ENCODE assay signal across 9 mouse cellular contexts in genomic region chr7:105515178-105515577, GRCm38 (mm10). TPM values are rescaled to one million over a fixed set of nuclear protein-coding genes. Genes with fewer than 3 reads are reported as not detected.
DNase-seq lines count a peak whose midpoint lies in the region; ATAC-seq and TF ChIP-seq lines count a peak whose summit lies in the region.
"Had no signal": no experiment of that assay in that cellular context is flagged by ENCODE, and none has a peak within 500 bp of the region (broad histone marks: within the 10 kb centered on the region; RNA-seq: fewer than 3 reads in every experiment).

No protein-coding gene starts in this region.

- no peaks in the 10 kb centered on the region for H3K79me2 ChIP-seq in heart, adult 2 months (replicated peaks; ENCODE audit: control insufficient read depth, insufficient read depth, low read length)

- H3K9ac ChIP-seq in heart, adult 2 months (ENCODE audit: low read depth, low read length): no peak overlapping the region
- no peak overlapping the region for H3K9ac ChIP-seq in forebrain, embryonic 12.5 days
- no peak overlapping the region for H3K9ac ChIP-seq in midbrain, embryonic 15.5 days
- H3K9ac ChIP-seq: stomach, embryonic 15.5 days had no signal

- H3K4me2 ChIP-seq in forebrain, embryonic 12.5 days: no peak overlapping the region
- no peak overlapping the region for H3K4me2 ChIP-seq in midbrain, embryonic 15.5 days
- H3K4me2 ChIP-seq: stomach, embryonic 15.5 days had no signal

- no peak overlapping the region for H3K27ac ChIP-seq in heart, adult 2 months
- no peak overlapping the region for H3K27ac ChIP-seq in heart, embryonic 10.5 days
- no peak overlapping the region for H3K27ac ChIP-seq in forebrain, embryonic 12.5 days
- no peak overlapping the region for H3K27ac ChIP-seq in midbrain, embryonic 15.5 days
- H3K27ac ChIP-seq: stomach, embryonic 15.5 days had no signal

- TF ChIP-seq CTCF in heart, adult 2 months (IDR thresholded peaks at IDR 0.05): peak; percentile 100

- H3K9me3 ChIP-seq in heart, embryonic 10.5 days: no peaks in the 10 kb centered on the region
- H3K9me3 ChIP-seq in forebrain, embryonic 12.5 days: no peaks in the 10 kb centered on the region
- H3K9me3 ChIP-seq in midbrain, embryonic 15.5 days: no peaks in the 10 kb centered on the region
- H3K9me3 ChIP-seq: stomach, embryonic 15.5 days had no signal

- no peaks in the 10 kb centered on the region for H3K4me1 ChIP-seq in heart, adult 2 months (ENCODE audit: control insufficient read depth, insufficient read depth, low read length)
- peaks cover 2% of the 10 kb centered on the region; the same call in 1 of the 2 replicates for H3K4me1 ChIP-seq in heart, embryonic 10.5 days
- peaks cover 8% of the 10 kb centered on the region; the same call in 1 of the 2 replicates for H3K4me1 ChIP-seq in forebrain, embryonic 12.5 days
- H3K4me1 ChIP-seq in midbrain, embryonic 15.5 days: peaks cover 14% of the 10 kb centered on the region
- H3K4me1 ChIP-seq: stomach, embryonic 15.5 days had no signal

- no peak overlapping the region for H3K4me3 ChIP-seq in heart, adult 2 months
- H3K4me3 ChIP-seq in heart, embryonic 10.5 days: no peak overlapping the region
- no peak overlapping the region for H3K4me3 ChIP-seq in forebrain, embryonic 12.5 days (replicated peaks)
- no peak overlapping the region for H3K4me3 ChIP-seq in midbrain, embryonic 15.5 days
- H3K4me3 ChIP-seq: stomach, embryonic 15.5 days had no signal

- no peaks in the 10 kb centered on the region for H3K36me3 ChIP-seq in heart, adult 2 months (ENCODE audit: control insufficient read depth, insufficient read depth, low read length)
- H3K36me3 ChIP-seq in heart, embryonic 10.5 days: no peaks in the 10 kb centered on the region
- no peaks in the 10 kb centered on the region for H3K36me3 ChIP-seq in forebrain, embryonic 12.5 days (replicated peaks)
- no peaks in the 10 kb centered on the region for H3K36me3 ChIP-seq in midbrain, embryonic 15.5 days (replicated peaks)
- H3K36me3 ChIP-seq: stomach, embryonic 15.5 days had no signal

- TF ChIP-seq POLR2A in heart, adult 2 months (IDR thresholded peaks at IDR 0.05; ENCODE audit: insufficient read depth, low read depth, low read length): no peak

- DNase-seq in heart, adult 2 months: peak; percentile 38 to 73
- no peak for DNase-seq in heart, embryonic 10.5 days (ENCODE audit: low spot score)
- DNase-seq in c-Kit-positive CD71-positive TER-119-negative erythroid progenitor cells, embryonic 14.5 days (ENCODE audit: low read depth): peak; percentile 20
- DNase-seq in induced T-regulatory cell, adult 2 months (ENCODE audit: low read depth): peak; percentile 70
- DNase-seq in left cerebral cortex, postnatal 4 days: peak; percentile 59
- DNase-seq in spleen, postnatal 10 days (ENCODE audit: low spot score in 2 of 2): peak; percentile 36 to 70

- no peaks in the 10 kb centered on the region for H3K27me3 ChIP-seq in heart, adult 2 months (ENCODE audit: control insufficient read depth, insufficient read depth, low read length)
- H3K27me3 ChIP-seq in heart, embryonic 10.5 days (ENCODE audit: insufficient read depth, poor library complexity, severe bottlenecking): 0 out of 2 replicates have a peak, but pooled peaks cover 4% of the 10 kb centered on the region
- H3K27me3 ChIP-seq in forebrain, embryonic 12.5 days: 0 out of 2 replicates have a peak, but pooled peaks cover 4% of the 10 kb centered on the region
- no peaks in the 10 kb centered on the region for H3K27me3 ChIP-seq in midbrain, embryonic 15.5 days (replicated peaks)
- H3K27me3 ChIP-seq: stomach, embryonic 15.5 days had no signal

- peak; percentile 58; the same call in 1 of the 2 replicates for ATAC-seq in forebrain, embryonic 12.5 days (ENCODE audit: low FRiP score)
- ATAC-seq in midbrain, embryonic 15.5 days (replicated peaks): peak; percentile 59

- peak; percentile 83 for TF ChIP-seq EP300 in heart, adult 2 months (IDR thresholded peaks at IDR 0.05; ENCODE audit: insufficient read depth, low read depth, low read length)

- intact Hi-C loops in heart, adult 2 months (cut with DNase I): loop anchor here (1.0 to 10.0 kb wide), 4 partner anchors 32 to 344 kb away; partner anchors contain the start of gene Cavin3
- intact Hi-C loops in left cerebral cortex, postnatal 4 days (cut with DNase I): no loop called here

- WGBS in heart, adult 2 months: 8% methylated on average over 5 of the region's 5 CpGs
- whole genome bisulfite sequencing in heart, embryonic 10.5 days: 9% methylated on average over 5 of the region's 5 CpGs
- WGBS in forebrain, embryonic 12.5 days: 18% methylated on average over 5 of the region's 5 CpGs
- 12% methylated on average over 5 of the region's 5 CpGs for WGBS in midbrain, embryonic 15.5 days

RNA-seq across cellular contexts. Expression of gene Cavin3, which starts 33.1 kb away (rescaled TPM):
- 10 to 100 TPM; 17.5 to 24.0 TPM for total RNA-seq in heart, adult 2 months (2021)
- polyA plus RNA-seq in heart, adult 2 months (2012; rRNA removed): 18.0 and 21.0 TPM in 2 replicates
- polyA plus RNA-seq in heart, embryonic 10.5 days (2016; fragmentation: Nextera tagmentation; extraction: Ambion mirVana): 67.0 and 74.0 TPM in 2 replicates
- 20.2 and 24.7 TPM in 2 replicates for polyA plus RNA-seq in forebrain, embryonic 12.5 days (2016; fragmentation: Nextera tagmentation; extraction: Ambion mirVana)
- 10 to 100 TPM; 11.7 to 13.8 TPM for total RNA-seq in left cerebral cortex, postnatal 4 days (2021)
- 27.1 and 33.1 TPM in 2 replicates for polyA plus RNA-seq in midbrain, embryonic 15.5 days (2015; fragmentation: Nextera tagmentation; extraction: Ambion mirVana)

RNA-seq across cellular contexts. Expression of gene Smpd1, which starts 39.0 kb away (rescaled TPM):
- 100 to 1,000 TPM; 154 to 186 TPM for total RNA-seq in heart, adult 2 months (2021)
- polyA plus RNA-seq in heart, adult 2 months (2012; rRNA removed): 190 and 211 TPM in 2 replicates
- polyA plus RNA-seq in heart, embryonic 10.5 days (2016; fragmentation: Nextera tagmentation; extraction: Ambion mirVana): 39.9 and 60.4 TPM in 2 replicates
- polyA plus RNA-seq in forebrain, embryonic 12.5 days (2016; fragmentation: Nextera tagmentation; extraction: Ambion mirVana): 42.5 and 43.6 TPM in 2 replicates
- total RNA-seq in left cerebral cortex, postnatal 4 days (2021): 10 to 100 TPM; 59.3 to 65.7 TPM
- 93.0 and 94.6 TPM in 2 replicates for polyA plus RNA-seq in midbrain, embryonic 15.5 days (2015; fragmentation: Nextera tagmentation; extraction: Ambion mirVana)
